Mouse (Mus musculus): Measurements from ENCODE around the gene Lrrc63. TPM values are rescaled to one million over a fixed set of nuclear protein-coding genes. Genes with fewer than 3 reads are reported as not detected.
A peak's percentile ranks its signal among the peaks of the same experiment; 100 is the strongest.

Gene Lrrc63
- total RNA-seq, 2 experiments from 2014 or later = not detected

GRCm38 (mm10) chr14:75136119-75136966, 5.7 kb upstream of the Lrrc63 start:
- DNase-seq = no peak

- DNase-seq = no peak
Measured at GRCm38 (mm10) chr14:75131324-75131935, 749 bp upstream of the Lrrc63 start.

GRCm38 (mm10) chr14:75121658-75122057, 9.0 kb downstream of the Lrrc63 start:
- no peak for DNase-seq

DNA sequence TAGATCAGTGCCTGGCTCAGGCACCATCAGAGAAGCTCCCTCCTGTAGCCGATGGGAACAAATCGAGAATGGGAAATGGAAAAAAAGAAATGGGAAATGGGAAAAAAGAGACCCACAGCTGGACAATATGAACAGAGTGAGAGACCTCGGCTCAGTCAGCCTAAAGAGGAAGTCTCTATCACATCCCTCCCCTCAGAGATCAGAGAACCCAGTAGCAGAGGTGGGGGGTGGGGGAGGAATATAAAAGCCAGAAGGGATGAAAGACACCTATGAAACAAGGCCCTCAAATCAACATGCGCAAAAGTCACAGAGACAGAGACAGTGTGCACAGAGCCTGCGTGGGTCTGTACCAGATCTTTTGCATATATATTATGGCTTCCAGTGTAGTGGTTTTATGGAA, 27.7 kb downstream of the Lrrc63 start:
- no peak for DNase-seq

DNA sequence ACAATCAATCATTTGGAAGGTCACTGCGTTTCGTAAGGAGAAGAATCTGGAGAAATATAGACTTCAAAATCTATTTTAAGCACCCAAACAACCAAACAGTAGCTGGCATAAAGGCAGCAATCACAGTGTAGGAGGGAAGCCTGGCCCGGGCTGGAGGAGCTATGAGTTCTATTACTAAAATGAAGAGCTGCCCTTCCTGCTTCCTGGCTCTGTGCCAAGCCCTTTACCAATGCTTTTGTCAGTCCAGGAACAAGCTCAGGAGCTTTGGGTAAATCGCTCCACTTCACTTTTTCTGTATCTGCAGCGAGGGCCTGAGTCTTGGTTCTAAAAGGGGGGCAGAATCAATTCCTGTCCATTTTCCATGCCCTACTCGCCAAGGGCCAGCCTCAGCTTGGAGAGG, 52.7 kb downstream of the Lrrc63 start:
- DNase-seq = peak; percentile 19

DNA sequence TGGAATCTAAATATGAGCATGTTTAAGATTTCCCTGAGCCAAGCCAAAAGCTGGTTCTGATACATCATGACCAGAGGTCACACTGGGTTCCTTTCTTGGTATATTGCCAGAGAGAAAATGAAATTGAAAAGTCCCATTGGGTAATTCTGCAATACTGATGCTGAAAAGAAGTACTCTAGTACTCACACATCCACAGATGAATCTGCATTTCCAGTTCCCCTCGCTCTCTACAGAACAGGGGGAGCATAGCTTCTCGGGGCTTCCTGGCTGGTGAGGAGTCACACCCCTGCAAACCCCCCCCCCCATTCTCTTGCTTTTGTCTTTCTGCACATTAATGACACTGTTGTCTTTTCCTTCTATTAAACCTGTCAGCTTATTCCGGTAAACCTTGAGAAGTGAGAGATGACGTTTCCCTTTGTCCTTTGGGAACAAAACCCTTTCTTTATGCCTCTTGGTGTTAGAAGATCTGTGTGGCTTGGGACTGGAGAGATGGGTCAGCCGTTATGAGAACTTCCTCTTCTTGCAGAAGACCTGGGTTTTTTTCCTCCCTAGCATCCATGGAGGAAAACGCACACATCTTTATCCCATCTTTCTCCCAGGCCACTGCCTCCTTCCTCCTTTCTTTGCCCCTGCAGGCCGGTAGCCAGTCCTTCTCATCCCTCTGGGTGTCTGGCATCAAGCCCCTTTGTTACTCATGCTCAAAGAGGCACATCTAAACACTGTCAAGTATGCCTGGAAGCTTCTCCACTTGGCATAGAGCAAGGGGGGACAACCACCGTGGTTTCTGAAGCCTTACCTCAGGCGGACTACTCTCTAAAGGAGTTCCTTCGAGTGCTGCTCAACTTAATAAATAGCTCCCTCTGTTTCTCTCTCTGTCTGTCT, 55.1 kb downstream of the Lrrc63 start:
- no peak for DNase-seq

GRCm38 (mm10) chr14:75071091-75071490, 59.6 kb downstream of the Lrrc63 start:
- no peak for DNase-seq

- DNase-seq = no peak
Measured at GRCm38 (mm10) chr14:75069356-75069979, 61.2 kb downstream of the Lrrc63 start.

DNA sequence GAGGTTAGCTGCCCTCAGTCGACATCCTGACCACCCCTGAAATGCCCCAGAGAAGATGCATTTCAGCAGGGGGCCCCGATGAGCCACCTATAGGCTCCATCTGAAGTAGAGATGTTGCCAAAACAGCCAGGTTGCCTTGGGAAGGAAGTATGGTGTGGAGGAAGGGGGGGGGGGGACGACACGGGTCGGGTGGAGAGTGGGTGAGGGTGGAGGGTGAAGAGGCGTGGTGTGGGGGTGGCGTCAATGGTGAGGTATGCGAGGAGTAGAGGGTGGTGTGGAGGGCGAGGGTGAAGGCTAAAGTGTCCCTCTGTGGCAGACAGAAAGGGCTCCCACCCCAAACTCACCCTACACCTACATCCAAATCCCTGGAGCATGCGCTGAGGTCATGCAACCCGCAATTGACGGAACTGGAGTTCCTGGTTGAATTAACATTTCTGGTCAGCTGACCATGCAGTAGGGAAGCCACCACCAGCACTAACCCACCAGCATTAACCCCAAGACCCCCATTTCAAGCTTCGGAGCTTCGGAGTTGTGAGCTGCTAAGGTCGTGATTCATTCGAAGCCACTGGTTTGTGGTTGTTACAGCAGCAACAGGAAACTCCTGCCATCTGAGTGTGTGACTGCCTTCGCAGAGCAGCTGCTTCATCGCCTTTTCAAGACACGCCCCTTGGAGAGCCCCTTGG, 62.1 kb downstream of the Lrrc63 start:
- DNase-seq = no peak

- no peak for DNase-seq
Measured at GRCm38 (mm10) chr14:75065211-75065610, 65.5 kb downstream of the Lrrc63 start.

DNA sequence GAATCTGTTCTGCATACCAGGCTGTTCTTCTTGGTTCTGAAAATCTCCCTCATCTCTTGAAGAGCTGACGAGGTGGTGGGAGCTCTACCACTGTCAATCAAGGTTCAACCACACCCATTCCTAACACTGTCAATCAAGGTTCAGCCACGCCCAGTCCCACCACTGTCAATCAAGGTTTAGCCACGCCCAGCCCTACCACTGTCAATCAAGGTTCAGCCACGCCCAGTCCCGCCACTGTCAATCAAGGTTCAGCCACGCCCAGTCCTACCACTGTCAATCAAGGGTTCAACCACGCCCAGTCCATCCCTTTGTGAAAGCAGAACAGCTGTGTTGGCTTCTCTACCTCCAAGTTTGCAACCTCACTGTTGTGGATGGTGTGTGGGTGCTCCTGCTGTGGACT, 66.2 kb downstream of the Lrrc63 start:
- DNase-seq = no peak

DNA sequence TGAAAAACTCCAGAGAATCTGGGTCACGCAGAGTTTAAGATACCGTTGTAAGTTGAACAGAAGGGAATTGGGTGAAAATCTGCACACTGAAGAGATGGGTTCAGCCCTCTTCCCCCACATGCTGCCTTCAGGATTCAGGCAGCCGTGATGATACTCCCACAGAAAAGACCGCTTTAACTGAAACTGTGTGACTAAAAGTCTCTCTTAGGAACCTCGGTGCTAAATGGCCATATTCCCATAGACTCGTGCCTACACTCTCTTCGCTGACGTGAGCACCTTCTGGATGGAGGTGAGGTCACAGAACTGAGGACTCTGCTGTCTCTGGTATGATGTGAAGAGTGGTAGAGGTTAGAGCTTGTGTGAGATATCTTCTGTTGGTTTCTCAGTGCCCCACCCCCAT, 66.7 kb downstream of the Lrrc63 start:
- no peak for DNase-seq

DNA sequence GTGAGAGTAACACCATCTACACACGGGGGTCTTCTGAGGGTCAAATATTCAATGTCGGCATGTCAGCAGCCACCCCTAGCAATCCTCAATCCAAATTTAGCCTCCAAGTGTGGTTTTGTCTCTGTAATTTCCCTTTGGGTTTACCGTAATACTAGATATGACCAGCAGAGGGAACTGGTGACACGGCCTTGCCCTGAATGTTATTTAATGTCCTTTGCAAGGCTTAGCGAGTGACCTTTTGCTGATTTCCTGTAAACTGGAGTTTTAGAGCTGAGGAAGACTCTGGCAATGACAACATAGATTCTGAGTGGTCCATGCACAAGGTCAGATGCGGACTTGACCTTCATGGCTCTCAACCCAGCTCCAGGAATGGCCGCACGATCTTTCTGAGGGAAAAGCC, 70.1 kb downstream of the Lrrc63 start:
- DNase-seq = peak; percentile 37

DNA sequence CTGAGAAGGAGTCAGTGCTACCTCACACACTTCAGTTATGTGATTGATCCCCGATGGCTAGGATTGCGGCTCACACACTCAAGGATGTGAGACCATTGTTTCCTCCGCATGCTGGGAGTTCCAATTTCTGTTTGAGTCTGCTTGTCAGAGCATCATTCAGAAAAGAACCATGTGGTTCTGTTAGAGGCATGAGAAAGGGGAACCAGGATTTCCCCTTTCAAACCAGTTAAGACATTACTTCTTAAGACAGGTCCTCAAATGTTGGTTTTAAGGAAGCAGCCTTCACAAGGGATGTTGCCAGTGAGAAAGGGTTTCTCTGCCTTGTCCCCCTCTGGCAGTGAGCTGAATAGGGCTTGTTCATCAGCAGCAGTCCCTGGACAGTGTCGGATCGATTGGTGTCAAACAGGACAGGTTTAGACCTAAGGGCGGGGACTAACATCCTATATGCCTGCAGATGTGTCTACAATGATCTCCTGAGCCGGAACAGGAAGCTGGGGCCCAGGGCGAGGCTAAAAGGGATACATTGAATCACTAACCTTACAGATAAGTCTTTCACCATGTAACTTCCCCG, 73.7 kb downstream of the Lrrc63 start:
- no peak for DNase-seq

DNA sequence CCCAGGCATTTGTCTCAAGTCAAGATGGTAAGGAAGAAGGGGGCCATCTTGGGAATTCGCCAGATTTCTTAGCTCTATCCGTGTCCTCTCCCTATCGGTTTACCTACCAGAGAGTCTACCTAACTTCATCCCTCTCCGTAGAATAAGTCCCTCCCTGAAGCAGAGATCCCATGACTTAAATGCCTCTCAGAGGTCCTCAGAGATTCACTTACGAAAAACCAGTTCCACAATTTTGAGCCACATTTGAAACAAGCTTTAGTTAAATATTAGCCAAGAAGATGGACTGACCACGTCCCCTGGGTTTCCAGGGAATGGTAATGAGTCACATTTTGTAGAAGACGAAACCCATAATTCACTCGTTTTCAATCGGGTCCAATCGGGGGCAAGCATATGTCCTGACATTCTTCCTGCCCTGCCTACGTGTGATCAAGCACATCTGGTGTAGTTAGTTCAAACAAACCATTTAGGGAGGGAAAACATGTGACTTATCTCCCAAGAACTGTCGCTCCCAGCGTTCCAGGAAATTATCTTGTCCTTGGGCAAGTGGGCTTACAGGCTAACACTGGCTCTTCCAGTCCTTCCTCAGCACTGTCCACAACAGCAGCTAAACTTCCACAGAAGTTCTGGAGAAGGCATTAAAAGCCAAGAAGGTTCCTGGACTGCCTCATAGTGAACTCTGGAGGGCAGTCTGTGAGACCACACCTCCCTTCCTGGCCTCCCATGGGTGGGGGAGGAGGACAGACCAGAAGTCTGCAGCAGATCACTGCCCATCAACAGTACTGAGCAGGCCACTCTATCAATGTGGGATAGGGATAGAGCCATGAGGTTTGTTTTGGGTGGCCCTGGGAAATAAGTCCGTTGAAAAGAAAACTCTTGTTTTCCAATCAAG, 76.0 kb downstream of the Lrrc63 start:
- DNase-seq = no peak

DNA sequence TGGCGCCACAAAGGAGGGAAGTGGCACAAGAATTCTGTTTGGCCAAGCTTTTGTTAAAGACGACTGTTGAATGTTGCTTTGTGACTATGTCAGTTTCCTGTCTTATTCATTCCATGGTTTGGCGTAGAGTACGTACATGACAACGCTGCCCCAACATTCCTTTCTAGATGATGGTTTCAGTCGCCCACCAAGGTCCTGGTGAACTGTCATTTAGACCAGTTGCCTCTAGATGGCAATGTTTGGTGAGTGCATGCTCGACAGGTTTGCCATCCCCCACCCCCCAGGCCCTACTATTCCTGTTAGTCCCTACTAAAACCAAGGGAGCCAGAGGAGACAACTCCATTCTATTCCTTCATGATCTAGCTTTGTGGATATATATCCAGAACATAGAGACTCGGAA, 78.2 kb downstream of the Lrrc63 start:
- DNase-seq = no peak

GRCm38 (mm10) chr14:75045184-75045583, 85.5 kb downstream of the Lrrc63 start:
- no peak for DNase-seq

- DNase-seq = no peak
Measured at GRCm38 (mm10) chr14:75035431-75035830, 95.2 kb downstream of the Lrrc63 start.
